Mouse (Mus musculus): ENCODE measurements around the gene Wdr60. TPM values are rescaled to one million over a fixed set of nuclear protein-coding genes. Genes with fewer than 3 reads are reported as not detected.

Gene Wdr60
- total RNA-seq, 2 experiments from 2014 or later = 5.4 to 5.6 TPM

DNA sequence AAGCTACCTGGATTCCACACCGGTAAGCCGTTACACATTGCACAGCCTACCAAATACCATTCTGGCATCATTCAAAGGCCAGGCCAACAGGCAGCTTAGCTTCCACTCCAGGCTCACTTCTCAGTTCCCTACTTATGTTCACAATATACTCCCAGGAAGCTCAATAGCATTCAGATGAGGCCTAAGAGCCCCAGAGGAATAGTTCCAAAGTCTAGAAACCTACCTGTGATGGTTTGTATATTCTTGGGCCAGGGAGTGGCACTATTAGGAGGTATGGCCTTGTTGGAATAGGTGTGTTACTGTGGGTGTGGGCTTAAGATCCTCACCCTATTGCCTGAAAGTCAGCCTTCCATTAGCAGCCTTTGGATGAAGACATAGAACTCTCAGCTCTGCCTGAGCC is 8.2 kb upstream of the Wdr60 start:
- intact Hi-C loops (cut with DNase I; ENCODE audit: low total_unique reads) = no loop called here
- no peak for DNase-seq

GRCm38 (mm10) chr12:116270538-116270937 is 7.7 kb upstream of the Wdr60 start:
- intact Hi-C loops (cut with DNase I; ENCODE audit: low total_unique reads) = no loop called here

GRCm38 (mm10) chr12:116269450-116269849 is 6.6 kb upstream of the Wdr60 start:
- intact Hi-C loops (cut with DNase I; ENCODE audit: low total_unique reads) = no loop called here
- no peak for DNase-seq

More at GRCm38 (mm10) chr12:116270538-116270937, 7.7 kb upstream of the Wdr60 start:
- no peak for DNase-seq

GRCm38 (mm10) chr12:116265275-116265674 is 2.5 kb upstream of the Wdr60 start:
- DNase-seq = no peak
- intact Hi-C loops (cut with DNase I; ENCODE audit: low total_unique reads) = no loop called here

DNA sequence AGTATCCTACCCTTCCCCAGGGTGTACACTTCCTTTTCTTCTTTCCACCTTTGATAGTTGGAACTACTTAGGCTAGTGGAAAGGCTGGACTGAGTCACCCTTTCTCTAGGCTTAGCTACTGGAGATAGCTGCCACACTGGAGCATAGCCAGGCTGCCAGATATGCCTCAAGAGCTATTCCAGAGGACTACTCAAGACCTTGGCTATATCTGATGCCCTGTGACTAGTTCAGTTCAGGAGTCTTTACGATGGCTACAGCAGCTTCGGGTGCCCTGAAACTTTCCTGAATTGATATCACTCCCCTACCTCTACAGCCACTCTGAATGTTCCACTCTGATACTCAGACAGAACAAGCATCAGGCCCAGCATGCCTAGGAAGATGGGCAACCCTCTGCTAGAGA is 1.9 kb upstream of the Wdr60 start:
- intact Hi-C loops (cut with DNase I; ENCODE audit: low total_unique reads) = no loop called here
- DNase-seq = no peak

DNA sequence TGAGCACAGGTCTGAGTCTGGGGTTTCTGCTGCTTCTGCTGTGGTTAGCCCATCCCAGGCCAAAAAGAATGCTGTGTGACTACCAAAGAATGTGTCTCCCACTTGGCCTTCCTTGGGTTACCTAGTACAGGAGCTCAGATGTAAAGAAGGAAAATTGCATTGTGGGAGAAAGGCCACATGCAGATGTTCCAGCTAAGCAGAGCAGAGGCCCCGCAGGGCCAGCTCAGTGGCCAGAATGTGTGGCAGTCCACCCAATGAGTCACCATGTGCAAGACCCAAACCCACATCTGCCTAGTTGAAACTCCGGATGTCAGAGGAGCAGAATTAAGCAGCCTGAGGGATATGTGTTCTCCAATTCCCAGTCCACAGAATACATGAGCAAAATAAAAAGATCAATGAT is 4.5 kb downstream of the Wdr60 start:
- intact Hi-C loops (cut with DNase I; ENCODE audit: low total_unique reads) = no loop called here
- no peak for DNase-seq

DNA sequence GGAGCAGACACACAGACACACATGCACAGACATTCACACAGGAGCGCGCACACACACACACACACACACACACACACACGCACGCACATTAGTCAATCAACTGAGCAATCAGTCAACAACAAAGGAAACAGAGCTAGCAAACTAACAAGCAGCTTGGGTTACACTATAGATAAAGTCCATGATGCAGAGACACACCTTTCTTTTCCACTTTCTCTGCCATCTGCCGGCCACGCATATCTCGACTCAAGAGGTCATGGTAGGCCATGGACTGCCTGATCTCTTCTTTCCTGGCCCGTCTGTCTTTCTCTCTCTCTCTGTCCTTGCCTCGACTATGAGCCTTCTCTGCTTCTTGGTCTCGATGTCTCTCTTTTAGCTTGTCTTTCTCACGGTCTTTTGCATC is 7.2 kb downstream of the Wdr60 start:
- intact Hi-C loops (cut with DNase I; ENCODE audit: low total_unique reads) = no loop called here
- DNase-seq = no peak

DNA sequence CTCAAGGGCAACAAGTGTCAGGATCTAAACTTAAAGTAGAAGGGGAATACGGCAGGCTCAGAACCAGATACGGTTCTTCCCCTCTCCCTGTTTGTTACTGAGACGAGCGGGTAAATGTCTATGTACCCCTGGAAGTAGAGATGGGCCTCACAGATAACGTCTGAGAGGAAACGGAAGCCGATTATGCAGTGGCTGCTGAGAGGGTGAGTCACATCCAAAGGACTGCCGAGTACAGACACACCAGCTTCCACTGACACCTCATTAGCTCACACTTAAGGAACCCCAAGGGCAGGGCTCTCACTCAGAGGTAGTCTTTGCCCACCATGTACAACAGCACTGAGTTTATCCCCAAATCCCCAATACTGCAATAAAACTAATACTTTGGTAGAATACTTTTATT is 8.2 kb downstream of the Wdr60 start:
- intact Hi-C loops (cut with DNase I; ENCODE audit: low total_unique reads) = no loop called here
- no peak for DNase-seq

GRCm38 (mm10) chr12:116244601-116245000 is 18.2 kb downstream of the Wdr60 start:
- no peak for DNase-seq
- intact Hi-C loops (cut with DNase I; ENCODE audit: low total_unique reads) = no loop called here

GRCm38 (mm10) chr12:116238803-116239202 is 24.0 kb downstream of the Wdr60 start:
- intact Hi-C loops (cut with DNase I; ENCODE audit: low total_unique reads) = no loop called here
- no peak for DNase-seq

DNA sequence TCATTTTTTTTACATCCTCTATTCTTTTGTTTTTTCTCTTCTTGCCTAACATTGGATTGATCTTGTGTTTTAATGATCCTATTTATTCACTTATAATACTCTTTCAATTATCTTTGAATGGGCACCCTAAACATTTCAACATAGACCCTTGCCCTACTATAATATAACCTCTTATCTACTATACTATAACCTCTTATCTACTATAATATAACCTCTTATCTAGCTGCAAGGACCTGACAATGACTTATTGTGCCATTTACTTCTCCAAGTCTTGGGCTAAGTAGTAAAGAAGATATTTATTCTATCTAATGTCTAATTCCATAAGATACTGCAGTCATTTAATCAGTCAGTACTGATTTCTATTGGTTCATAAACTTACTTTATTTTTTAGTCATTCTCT is 24.5 kb downstream of the Wdr60 start:
- DNase-seq = no peak
- intact Hi-C loops (cut with DNase I; ENCODE audit: low total_unique reads) = no loop called here

GRCm38 (mm10) chr12:116236658-116237057 is 26.2 kb downstream of the Wdr60 start:
- intact Hi-C loops (cut with DNase I; ENCODE audit: low total_unique reads) = no loop called here
- DNase-seq = no peak

DNA sequence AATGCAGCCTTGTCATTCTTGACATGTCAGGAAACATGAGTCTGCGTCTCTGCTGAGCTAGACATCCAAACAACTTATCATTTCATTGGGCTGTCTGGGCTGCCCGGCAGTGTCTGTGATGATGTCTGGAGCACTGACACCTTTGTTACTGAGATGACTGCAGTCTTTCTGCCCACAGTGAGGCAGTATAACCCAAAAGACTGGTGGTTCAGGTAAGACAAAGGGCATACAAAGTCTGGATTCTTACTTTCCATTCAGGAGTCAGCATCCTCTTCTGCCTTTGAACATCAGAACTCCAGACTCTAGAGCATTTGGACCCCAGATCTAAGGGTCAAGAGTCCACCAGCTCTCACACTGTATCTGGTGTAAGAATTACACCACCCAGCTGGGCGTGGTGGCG is 27.5 kb downstream of the Wdr60 start:
- intact Hi-C loops (cut with DNase I; ENCODE audit: low total_unique reads) = no loop called here
- DNase-seq = no peak

- intact Hi-C loops (cut with DNase I; ENCODE audit: low total_unique reads) = no loop called here
- DNase-seq = no peak
Observed at GRCm38 (mm10) chr12:116232061-116232460, 30.8 kb downstream of the Wdr60 start.

- DNase-seq = peak; percentile 75
- intact Hi-C loops (cut with DNase I; ENCODE audit: low total_unique reads) = no loop called here
Observed at GRCm38 (mm10) chr12:116231612-116232011, 31.2 kb downstream of the Wdr60 start.

DNA sequence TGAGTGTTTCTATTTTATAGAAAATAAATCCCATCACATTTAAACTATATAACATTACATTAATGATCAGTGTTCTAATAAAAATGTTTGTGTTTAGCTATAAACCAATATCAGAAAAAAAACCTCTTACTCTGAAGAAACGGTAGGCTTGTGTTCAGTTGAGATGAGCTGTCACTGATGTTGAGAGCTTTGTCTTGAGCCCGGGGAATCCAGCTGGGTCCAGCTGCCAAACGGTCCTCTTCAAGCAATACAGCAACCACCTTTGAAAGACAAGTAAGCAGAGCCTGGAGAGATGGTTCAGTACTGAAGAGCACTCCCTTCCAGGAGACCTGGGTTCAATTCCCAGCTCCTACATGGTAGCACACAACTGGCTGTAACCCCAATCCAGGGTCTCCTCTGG is 33.4 kb downstream of the Wdr60 start:
- intact Hi-C loops (cut with DNase I; ENCODE audit: low total_unique reads) = no loop called here
- DNase-seq = no peak

DNA sequence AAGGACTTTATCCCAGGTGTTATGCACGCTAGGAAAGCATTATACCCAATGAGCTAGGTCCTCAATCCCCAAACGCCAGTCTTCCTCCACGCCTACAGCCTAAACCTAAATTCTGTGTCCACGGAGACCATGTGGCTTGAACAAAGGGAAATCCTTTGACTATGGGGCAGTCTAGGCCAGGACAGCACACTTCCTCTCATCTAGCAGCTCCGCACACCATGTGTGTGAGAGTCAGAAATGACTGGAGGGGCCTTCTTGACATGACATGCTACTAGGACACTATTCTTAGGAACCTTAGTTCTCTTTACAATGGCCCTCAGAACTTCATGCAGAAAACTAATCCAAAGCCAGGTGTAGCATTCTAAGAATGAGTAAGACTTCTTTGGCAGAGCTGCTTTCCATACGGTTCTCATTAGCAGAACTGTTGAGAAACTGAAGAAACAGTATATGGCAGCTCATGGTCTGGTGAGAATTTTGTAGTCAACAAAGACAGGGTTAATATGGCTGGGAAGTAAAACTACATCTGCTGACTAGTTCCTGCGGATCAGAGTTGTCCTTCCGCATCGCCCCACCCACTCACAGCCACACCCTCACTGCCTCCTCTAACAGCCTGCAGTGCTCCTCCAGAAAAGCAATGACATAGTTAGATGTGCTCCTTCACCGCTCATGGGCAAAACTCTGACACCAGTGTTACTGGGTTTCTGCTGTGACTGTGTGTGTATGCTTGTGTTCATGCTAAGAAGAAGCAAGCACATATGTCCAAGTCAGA is 36.3 kb downstream of the Wdr60 start:
- DNase-seq = no peak
- intact Hi-C loops (cut with DNase I; ENCODE audit: low total_unique reads) = no loop called here

DNA sequence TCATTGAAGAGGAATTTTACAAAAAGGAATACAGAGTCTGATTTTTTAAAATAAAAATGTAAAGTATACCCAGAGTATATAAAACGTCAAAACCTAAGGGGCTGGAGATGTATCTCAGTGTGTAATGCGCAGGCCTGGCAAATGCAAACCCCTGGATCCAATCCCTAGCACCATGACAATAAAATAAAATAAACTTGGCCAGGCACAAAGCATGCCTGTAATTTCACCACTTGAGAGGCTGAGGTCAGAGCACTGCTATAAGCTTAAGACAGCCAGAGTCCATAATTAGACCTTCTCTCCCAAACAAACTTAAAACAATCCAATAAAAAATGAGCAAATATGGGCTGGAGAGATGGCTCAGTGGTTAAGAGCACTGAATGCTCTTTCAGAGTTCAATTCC is 39.7 kb downstream of the Wdr60 start:
- DNase-seq = no peak
- intact Hi-C loops (cut with DNase I; ENCODE audit: low total_unique reads) = no loop called here

- no peak for DNase-seq
- intact Hi-C loops (cut with DNase I; ENCODE audit: low total_unique reads) = no loop called here
Observed at GRCm38 (mm10) chr12:116207486-116207885, 55.3 kb downstream of the Wdr60 start.

DNA sequence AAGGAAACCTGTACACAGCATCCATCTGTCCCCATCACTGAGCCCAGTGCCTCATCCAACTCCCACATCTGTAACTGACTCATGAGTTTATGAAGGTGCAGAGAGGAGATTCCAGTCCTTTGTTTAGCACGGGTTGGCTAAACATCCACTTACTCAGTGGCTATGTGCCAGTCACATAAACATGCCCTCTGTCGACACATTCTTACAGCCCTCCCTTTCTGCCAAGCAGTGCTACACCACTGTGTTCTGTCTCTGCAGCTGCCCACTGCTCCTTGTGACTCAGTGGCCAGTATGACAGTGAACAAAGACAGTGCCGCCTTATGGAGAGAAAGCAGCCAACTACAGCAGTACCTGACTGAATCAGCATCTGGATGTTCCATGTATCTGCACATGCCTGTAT is 57.1 kb downstream of the Wdr60 start:
- intact Hi-C loops (cut with DNase I; ENCODE audit: low total_unique reads) = no loop called here
- no peak for DNase-seq

DNA sequence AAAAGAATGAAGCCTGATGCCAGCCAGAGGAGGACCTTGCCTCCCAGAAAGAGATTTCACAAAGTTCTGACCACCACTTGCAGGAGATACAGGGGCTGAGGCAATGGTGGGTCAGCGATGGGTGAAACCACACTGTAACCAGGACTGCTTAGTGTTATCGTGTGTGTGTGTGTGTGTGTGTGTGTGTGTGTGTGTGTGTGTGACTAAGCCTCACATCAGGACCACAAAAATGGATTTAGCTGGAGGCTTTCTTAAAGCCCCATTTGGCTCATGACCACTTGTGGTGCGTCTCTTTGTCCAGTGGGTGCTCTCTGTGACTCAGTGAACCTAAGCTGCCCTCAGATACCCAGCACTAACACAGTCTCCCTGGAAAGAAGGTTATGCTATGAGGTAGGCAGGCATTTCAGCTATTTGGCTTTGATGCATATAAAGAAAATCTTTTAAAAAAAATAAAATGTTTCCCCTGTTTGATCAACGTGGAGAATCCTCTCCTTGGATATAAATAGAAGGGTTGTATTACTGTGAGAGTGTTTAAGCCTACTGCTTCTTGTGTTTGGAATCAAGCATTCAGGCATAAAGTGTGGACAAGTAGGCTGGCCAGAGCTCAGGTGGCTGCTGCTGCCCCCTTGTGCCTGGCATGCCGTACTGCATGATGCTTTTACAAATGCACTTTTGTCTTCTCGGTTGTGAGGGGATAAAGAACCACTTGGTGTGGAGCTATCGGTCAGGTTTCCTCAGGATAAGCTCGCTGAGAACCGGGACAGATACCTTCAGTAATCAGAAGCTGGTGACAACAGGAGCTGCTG is 60.4 kb downstream of the Wdr60 start:
- peak; percentile 62 for DNase-seq
- intact Hi-C loops (cut with DNase I; ENCODE audit: low total_unique reads) = no loop called here
